Mouse (Mus musculus): Measurements from ENCODE around the gene Psmd12. TPM values are rescaled to one million over a fixed set of nuclear protein-coding genes. Genes with fewer than 3 reads are reported as not detected.

Gene Psmd12
- total RNA-seq (2017) = 52.8 and 67.9 TPM in 2 replicates

GRCm38 (mm10) chr11:107479053-107479861, at the start of gene Psmd12:
Gene Psmd12 (plus strand): TSS chr11:107479484.
- peak; percentile 99 for ATAC-seq (ENCODE audit: extremely low read depth, insufficient number of reproducible peaks, low FRiP score, poor library complexity, severe bottlenecking)

GRCm38 (mm10) chr11:107431197-107431965, 47.9 kb upstream of the Psmd12 start:
- no peak for ATAC-seq (ENCODE audit: extremely low read depth, insufficient number of reproducible peaks, low FRiP score, poor library complexity, severe bottlenecking)

GRCm38 (mm10) chr11:107435776-107436449, 43.4 kb upstream of the Psmd12 start:
- no peak for ATAC-seq (ENCODE audit: extremely low read depth, insufficient number of reproducible peaks, low FRiP score, poor library complexity, severe bottlenecking)

- no peak for ATAC-seq (ENCODE audit: extremely low read depth, insufficient number of reproducible peaks, low FRiP score, poor library complexity, severe bottlenecking)
These were observed 41.6 kb upstream of the Psmd12 start for GRCm38 (mm10) chr11:107437723-107438122.

GRCm38 (mm10) chr11:107438140-107438539, 41.1 kb upstream of the Psmd12 start:
- no peak for ATAC-seq (ENCODE audit: extremely low read depth, insufficient number of reproducible peaks, low FRiP score, poor library complexity, severe bottlenecking)

- ATAC-seq (ENCODE audit: extremely low read depth, insufficient number of reproducible peaks, low FRiP score, poor library complexity, severe bottlenecking) = no peak
These were observed 38.2 kb upstream of the Psmd12 start for GRCm38 (mm10) chr11:107441050-107441449.

GRCm38 (mm10) chr11:107443121-107444095, 35.9 kb upstream of the Psmd12 start:
- ATAC-seq (ENCODE audit: extremely low read depth, insufficient number of reproducible peaks, low FRiP score, poor library complexity, severe bottlenecking) = peak; percentile 55; the same call in 1 of the 2 replicates

- ATAC-seq (ENCODE audit: extremely low read depth, insufficient number of reproducible peaks, low FRiP score, poor library complexity, severe bottlenecking) = no peak
These were observed 33.6 kb upstream of the Psmd12 start for GRCm38 (mm10) chr11:107445683-107446082.

GRCm38 (mm10) chr11:107446650-107447049, 32.6 kb upstream of the Psmd12 start:
- ATAC-seq (ENCODE audit: extremely low read depth, insufficient number of reproducible peaks, low FRiP score, poor library complexity, severe bottlenecking) = no peak

GRCm38 (mm10) chr11:107447349-107447748, 31.9 kb upstream of the Psmd12 start:
- peak; percentile 42; the same call in 1 of the 2 replicates for ATAC-seq (ENCODE audit: extremely low read depth, insufficient number of reproducible peaks, low FRiP score, poor library complexity, severe bottlenecking)

- no peak for ATAC-seq (ENCODE audit: extremely low read depth, insufficient number of reproducible peaks, low FRiP score, poor library complexity, severe bottlenecking)
These were observed 31.4 kb upstream of the Psmd12 start for GRCm38 (mm10) chr11:107447915-107448314.

GRCm38 (mm10) chr11:107449169-107449910, 29.9 kb upstream of the Psmd12 start:
- no peak for ATAC-seq (ENCODE audit: extremely low read depth, insufficient number of reproducible peaks, low FRiP score, poor library complexity, severe bottlenecking)

GRCm38 (mm10) chr11:107450097-107450496, 29.2 kb upstream of the Psmd12 start:
- ATAC-seq (ENCODE audit: extremely low read depth, insufficient number of reproducible peaks, low FRiP score, poor library complexity, severe bottlenecking) = no peak

- ATAC-seq (ENCODE audit: extremely low read depth, insufficient number of reproducible peaks, low FRiP score, poor library complexity, severe bottlenecking) = peak; percentile 80
These were observed 28.2 kb upstream of the Psmd12 start for GRCm38 (mm10) chr11:107451106-107451505.

- no peak for ATAC-seq (ENCODE audit: extremely low read depth, insufficient number of reproducible peaks, low FRiP score, poor library complexity, severe bottlenecking)
These were observed 27.2 kb upstream of the Psmd12 start for GRCm38 (mm10) chr11:107452053-107452452.

- ATAC-seq (ENCODE audit: extremely low read depth, insufficient number of reproducible peaks, low FRiP score, poor library complexity, severe bottlenecking) = no peak
These were observed 24.5 kb upstream of the Psmd12 start for GRCm38 (mm10) chr11:107454546-107455462.

GRCm38 (mm10) chr11:107457282-107457681, 22.0 kb upstream of the Psmd12 start:
- peak; percentile 48; the same call in 1 of the 2 replicates for ATAC-seq (ENCODE audit: extremely low read depth, insufficient number of reproducible peaks, low FRiP score, poor library complexity, severe bottlenecking)

Data from neutrophil, adult 5-6 weeks (primary cell).